Mouse (Mus musculus) gastrocnemius, postnatal 4 days (tissue): ENCODE measurements at regions not wholly inside any gene's neighbourhood (a gene's known extent, or its start where the extent isn't known, plus 50 kb on each side); places are given as distances from the start of the nearest gene placed in this dataset.

ENCODE experiments used
- DNase-seq, 2 experiments: peaks; one replicate each; pipeline ENCODE4 v3.0.0; 2021 to 2022; ENCODE audit warnings: low spot score in 2 of 2, mixed read lengths in 2 of 2

DNA sequence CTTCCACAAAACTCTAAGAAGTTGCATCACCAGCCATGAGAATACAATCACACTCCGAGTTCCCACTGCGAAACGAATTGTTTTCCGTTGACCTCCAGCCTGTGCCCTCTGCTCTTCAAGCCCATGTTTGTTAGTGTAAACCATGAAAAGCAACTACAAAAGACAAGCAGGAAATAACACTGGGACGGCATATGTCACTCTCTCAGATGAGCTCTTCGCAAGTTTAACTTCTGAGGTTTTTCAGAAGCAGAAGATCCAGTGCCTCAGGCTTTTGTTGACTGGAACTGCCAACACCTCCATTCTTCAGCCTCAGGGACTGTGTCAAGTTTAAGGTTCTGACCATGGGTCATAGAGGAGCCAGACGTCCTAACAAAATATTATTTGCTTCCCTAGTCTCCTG is 50.2 kb upstream of the Lmcd1 start:
- no peak for DNase-seq
